Mouse (Mus musculus) liver, embryonic 13.5 days (tissue): ENCODE results near the gene Cenpm. TPM values are rescaled to one million over a fixed set of nuclear protein-coding genes. Genes with fewer than 3 reads are reported as not detected.

Source experiments
- ATAC-seq: fragments of 200-750 bp; cut with Nextera tagmentation; 2 replicates; pipeline ENCODE4 v1.8.0; 2017; ENCODE audit warnings: low read depth, mild to moderate bottlenecking, moderate number of reproducible peaks, moderate library complexity
- DNase-seq: peaks from one replicate; pipeline ENCODE4 v3.0.0; 2022
- H3K27ac ChIP-seq: fragments of 300-500 bp; sonication (generic); 2 replicates; pipeline ENCODE4 v1.5.1; 2015; ENCODE audit warnings: moderate library complexity, mild to moderate bottlenecking, inconsistent platforms
- H3K27me3 ChIP-seq: fragments of 300-500 bp; sonication (generic); 2 replicates; pipeline ENCODE4 v1.6.1; 2015; ENCODE audit warnings: mild to moderate bottlenecking, inconsistent platforms
- H3K36me3 ChIP-seq: fragments of 300-500 bp; sonication (generic); 2 replicates; pipeline ENCODE4 v1.6.1; 2015; ENCODE audit warnings: mild to moderate bottlenecking, inconsistent platforms
- H3K4me1 ChIP-seq: fragments of 300-500 bp; sonication (generic); replicated peaks from 2 replicates; pipeline ENCODE4 v1.6.1; 2015; ENCODE audit warnings: inconsistent platforms
- H3K4me2 ChIP-seq: fragments of 300-500 bp; sonication (generic); 2 replicates; pipeline ENCODE4 v1.6.1; 2015; ENCODE audit warnings: inconsistent platforms, mild to moderate bottlenecking, moderate library complexity
- H3K4me3 ChIP-seq: fragments of 300-500 bp; sonication (generic); replicated peaks from 2 replicates; pipeline ENCODE4 v1.5.1; 2015; ENCODE audit warnings: mild to moderate bottlenecking, inconsistent platforms
- H3K9ac ChIP-seq: fragments of 300-500 bp; sonication (generic); 2 replicates; pipeline ENCODE4 v1.6.1; 2015; ENCODE audit warnings: mild to moderate bottlenecking, inconsistent platforms
- H3K9me3 ChIP-seq: fragments of 300-500 bp; sonication (generic); replicated peaks from 2 replicates; pipeline ENCODE4 v1.6.1; 2016; ENCODE audit warnings: inconsistent platforms
- WGBS: fragments of 180-500 bp; shearing (Covaris S2); methylation state at CpG from one replicate; pipeline ENCODE4 v1.1.7; 2015; ENCODE audit not compliant: insufficient replicate concordance; 5-methylcytosine and 5-hydroxymethylcytosine counted together
- microRNA counts: library from miRNA; unstranded; fragments of <30 nt; microRNA quantifications from one replicate; lab custom pipeline; 2016
- microRNA-seq: library from miRNA; unstranded; fragments of <30 nt; microRNA quantifications from one replicate; pipeline ENCODE4, GENCODE M21; 2016
- polyA plus RNA-seq: library from polyadenylated mRNA; unstranded; fragments of >200 nt; fragmentation: Nextera tagmentation; extraction: Ambion mirVana; gene quantifications from 2 replicates; pipeline ENCODE4 v1.2.1, GENCODE M21; 2015

Gene Cenpm
- polyA plus RNA-seq, 1 experiment from 2014 or later = 41.7 TPM

DNA sequence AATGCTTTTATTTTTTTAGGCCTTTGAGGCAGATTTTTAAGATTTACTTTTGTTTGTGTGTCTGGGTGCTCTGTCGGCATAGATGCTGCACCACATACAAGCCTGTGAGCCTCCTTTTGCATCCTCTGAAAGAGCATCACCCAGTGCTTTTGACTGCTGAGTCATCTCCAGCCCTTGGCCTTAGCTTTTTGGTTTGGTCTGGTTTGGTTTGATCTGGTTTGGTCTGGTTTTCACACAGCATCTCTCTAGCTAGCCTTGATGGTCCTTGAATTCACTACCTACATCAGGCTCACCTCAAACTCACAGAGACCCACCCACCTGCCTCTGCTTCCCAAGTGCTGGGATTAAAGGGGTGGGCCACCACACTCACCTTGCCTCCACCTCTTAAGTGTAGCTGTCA is 56.6 kb downstream of the Cenpm start:
- H3K36me3 ChIP-seq = peaks cover 90% of the 10 kb centered on the region
- ATAC-seq = no peak

DNA sequence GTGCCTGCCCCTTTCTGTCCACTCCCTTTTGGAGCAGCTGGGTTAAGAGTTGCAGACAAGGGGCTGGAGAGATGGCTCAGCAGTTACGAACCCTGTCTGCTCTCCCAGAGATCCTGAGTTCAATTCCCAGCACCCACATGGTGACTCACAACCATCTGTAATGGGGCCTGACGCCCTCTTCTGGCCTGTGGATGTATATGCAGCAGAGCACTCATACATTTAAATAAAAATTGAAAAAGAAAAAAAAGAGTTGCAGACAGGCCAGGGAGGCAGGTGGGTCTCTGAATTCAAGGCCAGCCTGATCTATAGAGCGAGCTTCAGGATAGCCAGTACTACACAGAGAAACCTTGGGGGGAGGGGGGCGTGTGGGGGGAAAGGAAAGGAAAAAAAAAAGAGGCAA is 57.1 kb downstream of the Cenpm start:
- Histone ChIP-seq H3K36me3 (peaks cover 90% of the 10 kb centered on the region), H3K4me3 (no peak overlapping the region), H3K27me3 (no peaks in the 10 kb centered on the region), H3K4me2 (peak overlapping the region; percentile 70; the same call in 1 of the 2 replicates), H3K27ac (peak overlapping the region; percentile 98), H3K4me1 (peaks cover 59% of the 10 kb centered on the region), H3K9ac (peak overlapping the region; percentile 72; the same call in 1 of the 2 replicates), H3K9me3 (peaks cover 6% of the 10 kb centered on the region)
- 81% methylated on average over 4 of the region's 4 CpGs for WGBS
- no peak for DNase-seq
- no peak for ATAC-seq

More for the DNA sequence above, 56.6 kb downstream of the Cenpm start:
- Histone ChIP-seq H3K4me2 (no peak overlapping the region), H3K9ac (no peak overlapping the region), H3K27me3 (no peaks in the 10 kb centered on the region), H3K4me3 (no peak overlapping the region), H3K27ac (peak overlapping the region; percentile 98), H3K4me1 (peaks cover 57% of the 10 kb centered on the region), H3K9me3 (0 out of 2 replicates have a peak, but pooled peaks cover 4% of the 10 kb centered on the region)
- WGBS = 80% methylated on average over 1 of the region's 1 CpGs
- DNase-seq = no peak

DNA sequence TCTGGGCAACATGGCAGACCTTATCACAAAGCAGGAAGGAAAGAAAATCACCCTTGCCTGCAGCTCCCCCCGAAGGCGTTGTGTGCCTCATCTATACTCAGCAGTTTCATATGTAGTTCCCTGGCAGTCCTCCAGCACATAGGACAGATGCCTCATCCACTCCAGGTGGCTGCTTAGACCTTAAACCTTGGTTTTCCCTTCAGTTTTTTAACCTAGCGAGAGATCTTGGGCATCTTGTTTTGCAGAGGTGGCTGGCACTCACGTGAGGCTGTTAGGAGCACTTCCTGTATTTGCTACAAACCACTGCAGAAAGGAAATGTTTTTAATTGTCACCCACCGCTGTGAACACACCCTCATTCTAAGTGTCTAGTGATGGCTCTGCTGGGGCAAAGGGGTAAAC is 57.6 kb downstream of the Cenpm start:
- no peaks in the 10 kb centered on the region for H3K27me3 ChIP-seq
- DNase-seq = no peak
- WGBS = 52% methylated on average over 5 of the region's 5 CpGs
- peaks cover 90% of the 10 kb centered on the region for H3K36me3 ChIP-seq
- peak overlapping the region; percentile 72; the same call in 1 of the 2 replicates for H3K9ac ChIP-seq
- peaks cover 59% of the 10 kb centered on the region for H3K4me1 ChIP-seq
- no peak for ATAC-seq
- H3K27ac ChIP-seq = peak overlapping the region; percentile 98
- H3K9me3 ChIP-seq = peaks cover 11% of the 10 kb centered on the region
- H3K4me3 ChIP-seq = no peak overlapping the region
- H3K4me2 ChIP-seq = peak overlapping the region; percentile 70

DNA sequence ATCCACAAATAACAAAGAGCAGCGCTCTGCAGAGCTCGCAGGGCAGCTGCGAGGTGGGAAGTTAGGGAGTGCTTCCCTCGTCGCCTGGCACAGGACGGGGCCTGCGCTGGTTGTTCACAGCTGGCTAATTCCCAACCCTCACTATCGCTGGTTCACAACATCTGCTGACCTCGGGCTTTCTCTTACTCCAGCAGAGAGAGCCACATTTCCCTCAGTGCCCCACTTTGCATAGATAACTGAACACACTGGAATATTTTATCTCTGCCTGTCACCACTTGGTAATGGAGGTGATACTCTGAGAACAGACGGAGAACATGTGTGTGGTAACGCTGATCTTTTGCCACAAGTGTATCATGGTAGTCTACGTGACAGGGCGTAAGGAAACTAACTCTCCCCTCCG is 58.4 kb downstream of the Cenpm start:
- H3K27ac ChIP-seq = peak overlapping the region; percentile 98
- H3K4me2 ChIP-seq = peak overlapping the region; percentile 70
- peaks cover 90% of the 10 kb centered on the region for H3K36me3 ChIP-seq
- peak; percentile 74 for ATAC-seq
- peak overlapping the region; percentile 72 for H3K9ac ChIP-seq
- H3K9me3 ChIP-seq = peaks cover 13% of the 10 kb centered on the region
- H3K27me3 ChIP-seq = no peaks in the 10 kb centered on the region
- H3K4me3 ChIP-seq = no peak overlapping the region
- peak; percentile 75 for DNase-seq
- 19% methylated on average over 14 of the region's 14 CpGs for WGBS
- peaks cover 62% of the 10 kb centered on the region for H3K4me1 ChIP-seq

DNA sequence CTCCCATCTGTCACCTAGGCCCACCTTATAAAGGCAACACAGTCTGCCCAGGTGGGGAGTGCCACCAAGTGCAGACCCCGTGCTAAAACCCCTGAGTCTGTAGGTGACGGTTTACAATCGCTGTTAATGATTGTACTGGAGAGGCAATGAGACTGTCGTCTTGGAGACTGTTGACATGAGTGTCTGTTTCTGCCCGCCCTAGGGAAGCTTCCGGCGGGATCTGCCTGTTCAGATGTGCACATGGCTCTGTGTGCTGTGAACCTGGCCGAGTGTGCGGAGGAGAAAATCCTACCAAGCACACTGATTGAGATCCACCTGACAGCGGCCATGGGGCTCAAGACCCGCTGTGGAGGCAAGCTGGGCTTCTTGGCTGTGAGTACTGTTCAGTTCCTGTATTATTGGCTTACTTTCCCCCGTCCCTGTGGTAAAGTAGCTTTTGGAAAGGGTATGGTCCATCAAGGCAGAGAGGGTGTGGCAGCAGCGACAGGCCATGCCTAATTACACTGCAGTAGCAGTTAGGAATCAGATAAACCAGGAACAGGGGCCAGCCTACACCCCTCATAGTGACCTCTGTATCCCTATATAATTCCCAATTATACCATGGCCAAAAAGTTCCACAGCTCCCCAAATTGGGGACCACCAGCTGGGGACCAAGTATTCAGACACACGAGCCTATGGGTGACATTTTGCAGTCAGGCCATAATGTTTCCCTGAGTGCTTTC is 59.3 kb downstream of the Cenpm start:
- no peak for DNase-seq
- no peaks in the 10 kb centered on the region for H3K27me3 ChIP-seq
- peaks cover 92% of the 10 kb centered on the region for H3K36me3 ChIP-seq
- peak overlapping the region; percentile 1; the same call in 1 of the 2 replicates for H3K4me3 ChIP-seq
- peak overlapping the region; percentile 70 for H3K4me2 ChIP-seq
- H3K4me1 ChIP-seq = peaks cover 66% of the 10 kb centered on the region
- H3K9me3 ChIP-seq = peaks cover 13% of the 10 kb centered on the region
- peak; percentile 41 for ATAC-seq
- peak overlapping the region; percentile 72 for H3K9ac ChIP-seq
- WGBS = 63% methylated on average over 14 of the region's 14 CpGs
- peak overlapping the region; percentile 98 for H3K27ac ChIP-seq

DNA sequence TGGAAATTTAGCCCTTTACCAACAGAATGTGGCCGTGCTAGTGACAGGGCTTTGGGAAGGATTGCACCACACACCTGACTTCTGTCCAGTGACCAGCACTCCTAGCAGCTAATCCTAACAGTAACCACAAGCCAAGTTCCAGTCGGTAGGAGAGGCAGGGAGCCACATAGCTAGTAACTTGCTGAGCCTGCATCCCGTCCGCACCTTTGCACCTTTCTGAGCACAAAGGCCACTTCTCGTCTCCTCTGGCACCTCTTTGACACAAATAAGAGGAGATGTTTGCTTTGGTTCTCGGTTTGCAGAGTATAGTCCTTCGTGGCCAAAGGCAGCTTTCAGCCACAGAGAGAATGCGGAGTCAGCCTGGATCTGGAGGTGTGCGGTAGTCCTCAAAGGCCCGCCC is 59.9 kb downstream of the Cenpm start:
- H3K27ac ChIP-seq = peak overlapping the region; percentile 98

DNA sequence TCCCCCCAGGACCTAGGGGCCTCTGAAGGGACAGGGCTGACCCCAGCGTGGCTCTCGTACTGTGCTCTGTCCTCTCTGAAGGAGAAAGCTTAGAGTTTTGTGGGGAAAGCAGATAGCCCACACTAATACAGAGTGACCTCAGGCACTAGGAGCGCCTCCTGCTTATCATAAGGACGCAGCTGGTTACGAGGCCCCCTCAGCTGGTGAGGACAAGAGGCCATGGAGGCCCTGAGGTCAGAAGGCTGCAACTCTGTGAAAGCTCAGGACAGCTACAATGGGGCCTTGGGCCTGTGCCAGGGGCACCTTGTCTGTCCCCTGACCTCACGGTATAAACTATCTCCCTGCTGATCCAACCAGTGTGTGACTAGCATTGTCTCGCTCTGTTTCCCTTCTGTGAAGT is 60.4 kb downstream of the Cenpm start:
- Histone ChIP-seq H3K27me3 (no peaks in the 10 kb centered on the region), H3K4me2 (peak overlapping the region; percentile 70), H3K9me3 (peaks cover 13% of the 10 kb centered on the region), H3K27ac (peak overlapping the region; percentile 98), H3K4me1 (peaks cover 66% of the 10 kb centered on the region), H3K9ac (peak overlapping the region; percentile 72), H3K4me3 (peak overlapping the region; percentile 43), H3K36me3 (peaks cover 92% of the 10 kb centered on the region)
- peak; percentile 90 for ATAC-seq
- 12% methylated on average over 7 of the region's 7 CpGs for WGBS
- peak; percentile 87 for DNase-seq

More for the DNA sequence above, 59.9 kb downstream of the Cenpm start:
- peaks cover 66% of the 10 kb centered on the region for H3K4me1 ChIP-seq
- no peak for ATAC-seq
- H3K27me3 ChIP-seq = no peaks in the 10 kb centered on the region
- 65% methylated on average over 10 of the region's 10 CpGs for WGBS
- peak overlapping the region; percentile 72 for H3K9ac ChIP-seq
- peak overlapping the region; percentile 43 for H3K4me3 ChIP-seq
- peaks cover 13% of the 10 kb centered on the region for H3K9me3 ChIP-seq
- DNase-seq = no peak
- peak overlapping the region; percentile 70 for H3K4me2 ChIP-seq
- H3K36me3 ChIP-seq = peaks cover 92% of the 10 kb centered on the region

MicroRNA genes within 50 kb of the gene (microRNA counts, 519-probe panel; counts per million panel counts)
- microRNA mmu-miR-33 (lab: Ali Mortazavi, UCI) = 3,035 counts per million, percentile 15 among the panel's probes with 10 or more counts

Small RNAs within 50 kb of the gene (microRNA-seq; reads per million reads assigned to microRNA genes)
- gene Mir33 = 131 reads per million, percentile 53 among the genes with 10 or more reads in this experiment

Other genes starting within 250 kb of the Cenpm start
- 12.8 and 13.7 TPM in 2 replicates for gene Desi1, start 210.9 kb downstream of the Cenpm start, polyA plus RNA-seq
- 224 and 231 TPM in 2 replicates for gene Snu13, start 197.2 kb downstream of the Cenpm start, polyA plus RNA-seq
- not detected in 2 replicates for gene 4930407I10Rik, start 185.6 kb downstream of the Cenpm start, polyA plus RNA-seq
- gene Mei1, start 174.8 kb downstream of the Cenpm start, polyA plus RNA-seq = not detected in 2 replicates
- gene Ccdc134, start 116.8 kb downstream of the Cenpm start, polyA plus RNA-seq = 8.2 and 9.9 TPM in 2 replicates
- 64.2 and 70.2 TPM in 2 replicates for gene Srebf2, start 97.6 kb downstream of the Cenpm start, polyA plus RNA-seq
- 0.08 and 0.10 TPM in 2 replicates for gene Shisa8, start 31.9 kb downstream of the Cenpm start, polyA plus RNA-seq
- gene Tnfrsf13c, start 20.4 kb downstream of the Cenpm start, polyA plus RNA-seq = 0.38 and 0.87 TPM in 2 replicates
- gene 1500009C09Rik, start 7.6 kb upstream of the Cenpm start, polyA plus RNA-seq = not detected in 2 replicates
- 0.36 and 0.84 TPM in 2 replicates for gene Sept3, start 30.1 kb upstream of the Cenpm start, polyA plus RNA-seq
- 0.12 and 0.20 TPM in 2 replicates for gene Wbp2nl, start 54.2 kb upstream of the Cenpm start, polyA plus RNA-seq
- 34.3 and 35.7 TPM in 2 replicates for gene Naga, start 94.2 kb upstream of the Cenpm start, polyA plus RNA-seq
- 43.4 and 43.8 TPM in 2 replicates for gene Pheta2, start 94.2 kb upstream of the Cenpm start, polyA plus RNA-seq
- 202 and 208 TPM in 2 replicates for gene Smdt1, start 94.2 kb upstream of the Cenpm start, polyA plus RNA-seq
- 356 and 357 TPM in 2 replicates for gene Ndufa6, start 109.6 kb upstream of the Cenpm start, polyA plus RNA-seq
- 7.8 and 9.3 TPM in 2 replicates for gene Cyp2d22, start 135.5 kb upstream of the Cenpm start, polyA plus RNA-seq
- not detected in 2 replicates for gene Cyp2d11, start 149.3 kb upstream of the Cenpm start, polyA plus RNA-seq
- gene Cyp2d10, start 162.4 kb upstream of the Cenpm start, polyA plus RNA-seq = 18.9 and 19.6 TPM in 2 replicates
- 0.71 and 1.4 TPM in 2 replicates for gene Cyp2d9, start 188.7 kb upstream of the Cenpm start, polyA plus RNA-seq